Mouse (Mus musculus): ENCODE data around the gene Dffa. TPM values are rescaled to one million over a fixed set of nuclear protein-coding genes. Genes with fewer than 3 reads are reported as not detected.

The Dffa gene
- total and polyA plus RNA-seq, 3 experiments: 23.4 to 44.8 (median 26.8) TPM

DNA sequence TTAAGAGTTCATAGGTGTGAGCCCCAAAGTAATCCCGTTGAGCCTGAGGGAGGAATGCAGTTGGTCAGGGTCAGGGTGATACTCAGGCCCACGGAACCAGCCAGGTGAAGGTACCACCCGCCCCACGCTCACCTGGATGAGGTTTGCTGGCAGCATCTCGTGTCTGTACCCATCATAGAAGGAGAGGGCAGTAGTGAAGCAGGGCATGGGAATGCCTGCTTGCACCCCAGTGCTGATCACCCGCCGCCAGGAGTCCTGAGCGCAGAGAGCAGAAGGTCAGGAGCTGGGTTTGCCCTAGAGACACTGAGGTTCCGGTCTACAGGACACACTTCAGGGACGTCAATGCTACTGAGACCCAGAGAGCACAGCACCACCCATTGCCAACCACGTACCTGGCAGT is 46.8 kb downstream of the Dffa start:
- H3K79me2 ChIP-seq (replicated peaks; ENCODE audit: control insufficient read depth, extremely low read depth, insufficient read depth, poor library complexity, severe bottlenecking): no peaks in the 10 kb centered on the region
- in situ Hi-C loops (cut with MboI; ENCODE audit: low pct_ligation_motif_present, low pct_unique_long_range_greater_than_20kb, low sequenced_read_pairs): loop anchor here (25.0 kb wide), 1 partner anchor 562 kb away; the partner anchor contains the start of gene Pik3cd
- peaks cover 4 to 9% of the 10 kb centered on the region in 2 experiments; a peak in 3 of 4 replicates for H3K4me1 ChIP-seq (ENCODE audit: control insufficient read depth in 1 of 2, insufficient read depth in 2 of 2)
- H3K36me3 ChIP-seq (replicated peaks in 1 of 2; ENCODE audit: control insufficient read depth in 1 of 2, insufficient read depth in 1 of 2, low read length in 1 of 2): peaks cover 60 to 67% of the 10 kb centered on the region in 2 experiments
- no peak overlapping the region for H3K9ac ChIP-seq (ENCODE audit: insufficient read depth, low read depth)
- no peak overlapping the region for H3K4me3 ChIP-seq (replicated peaks in 1 of 3; ENCODE audit: low read depth in 2 of 3, low read length in 2 of 3, poor library complexity in 1 of 3)
- TF ChIP-seq BHLHE40 (IDR thresholded peaks at IDR 0.05; ENCODE audit: low read depth, low read length) (no peak), TCF12 (IDR thresholded peaks at IDR 0.05; ENCODE audit: low read depth, low read length) (no peak), JUN (IDR thresholded peaks at IDR 0.05; ENCODE audit: insufficient read depth, low read depth, low read length) (no peak), CTCF (conservative IDR thresholded peaks at IDR 0.05 in 1 of 2, IDR thresholded peaks at IDR 0.05 in 1 of 2; ENCODE audit: low read depth in 2 of 2, low read length in 2 of 2) (no peak), USF2 (conservative IDR thresholded peaks at IDR 0.05; ENCODE audit: low read depth, low read length) (no peak), CHD1 (IDR thresholded peaks at IDR 0.05; ENCODE audit: low read depth, low read length) (no peak), RCOR1 (conservative IDR thresholded peaks at IDR 0.05; ENCODE audit: low read depth, low read length) (no peak), NRF1 (IDR thresholded peaks at IDR 0.05; ENCODE audit: low read depth, low read length) (no peak), MEF2A (IDR thresholded peaks at IDR 0.05; ENCODE audit: borderline replicate concordance, low read depth, low read length) (no peak), E2F4 (IDR thresholded peaks at IDR 0.05; ENCODE audit: insufficient replicate concordance, low read depth, low read length) (no peak), POLR2AphosphoS2 (IDR thresholded peaks at IDR 0.05; ENCODE audit: low read depth, low read length) (no peak), GABPA (IDR thresholded peaks at IDR 0.05; ENCODE audit: insufficient replicate concordance, low read depth, low read length) (no peak), ELF1 (IDR thresholded peaks at IDR 0.05; ENCODE audit: low read depth, low read length) (no peak), KAT2A (IDR thresholded peaks at IDR 0.05; ENCODE audit: insufficient replicate concordance, low read length) (no peak), ZKSCAN1 (IDR thresholded peaks at IDR 0.05; ENCODE audit: borderline replicate concordance, low read depth, low read length) (no peak), NELFE (IDR thresholded peaks at IDR 0.05; ENCODE audit: low read depth, low read length) (no peak), POLR2A (IDR thresholded peaks at IDR 0.05; ENCODE audit: low read depth, low read length) (no peak), ETS1 (conservative IDR thresholded peaks at IDR 0.05; ENCODE audit: low read depth, low read length) (no peak)
- no peak overlapping the region for H3K27ac ChIP-seq (ENCODE audit: insufficient read depth, low read depth)
- no peaks in the 10 kb centered on the region for H3K27me3 ChIP-seq (replicated peaks)
- no peak overlapping the region for H3K4me2 ChIP-seq (ENCODE audit: insufficient read depth, low read depth, poor library complexity, severe bottlenecking)
- H3K9me3 ChIP-seq (replicated peaks; ENCODE audit: low read length): peaks cover 3% of the 10 kb centered on the region
- dilution Hi-C loops (cut with MboI; ENCODE audit: extremely low pct_ligation_motif_present, extremely low pct_unique_long_range_greater_than_20kb, low sequenced_read_pairs): no loop called here
- DNase-seq (ENCODE audit: extremely low read depth): no peak

DNA sequence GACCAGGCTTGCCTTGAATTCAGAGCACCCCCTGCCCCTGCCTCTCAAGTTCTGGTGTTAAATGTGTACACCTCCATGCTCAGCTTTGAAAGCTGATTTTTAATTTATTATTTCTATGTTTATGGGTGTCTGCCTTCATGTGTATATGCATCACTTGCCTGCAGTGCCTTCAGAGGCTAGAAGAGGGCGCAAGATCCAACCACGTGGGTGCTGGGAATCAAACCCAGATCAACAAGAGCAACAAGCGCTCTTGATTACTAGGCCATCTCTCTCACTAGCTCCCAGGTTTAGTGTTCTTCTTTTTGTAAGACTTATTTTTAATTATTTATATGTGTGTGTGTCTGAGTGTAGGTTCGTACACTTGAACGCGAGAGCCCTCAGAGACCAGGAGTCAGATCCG is 50.9 kb downstream of the Dffa start:
- H3K36me3 ChIP-seq (replicated peaks in 1 of 2; ENCODE audit: control insufficient read depth in 1 of 2, insufficient read depth in 1 of 2, low read length in 1 of 2): peaks cover 92 to 99% of the 10 kb centered on the region in 2 experiments
- dilution Hi-C loops (cut with MboI; ENCODE audit: extremely low pct_ligation_motif_present, extremely low pct_unique_long_range_greater_than_20kb, low sequenced_read_pairs) (no loop called here), in situ Hi-C loops (cut with MboI; ENCODE audit: low pct_ligation_motif_present, low pct_unique_long_range_greater_than_20kb, low sequenced_read_pairs) (loop anchor here (25.0 kb wide), 1 partner anchor 557 kb away; the partner anchor contains the start of gene Pik3cd)
- H3K27ac ChIP-seq (ENCODE audit: insufficient read depth, low read depth): no peak overlapping the region
- no peak for DNase-seq (ENCODE audit: extremely low read depth)
- TF ChIP-seq MAFK (IDR thresholded peaks at IDR 0.05; ENCODE audit: insufficient replicate concordance, low read length) (no peak), CTCF (conservative IDR thresholded peaks at IDR 0.05 in 1 of 2, IDR thresholded peaks at IDR 0.05 in 1 of 2; ENCODE audit: low read depth in 2 of 2, low read length in 2 of 2) (0 out of 4 replicates have a peak, but pooled peaks of 1 of the 2 experiments have one; percentile 6)
- no peak overlapping the region for H3K4me2 ChIP-seq (ENCODE audit: insufficient read depth, low read depth, poor library complexity, severe bottlenecking)
- H3K27me3 ChIP-seq (replicated peaks): no peaks in the 10 kb centered on the region
- no peak overlapping the region for H3K9ac ChIP-seq (ENCODE audit: insufficient read depth, low read depth)
- H3K79me2 ChIP-seq (replicated peaks; ENCODE audit: control insufficient read depth, extremely low read depth, insufficient read depth, poor library complexity, severe bottlenecking): no peaks in the 10 kb centered on the region
- H3K4me3 ChIP-seq (replicated peaks in 1 of 3; ENCODE audit: low read depth in 2 of 3, low read length in 2 of 3, poor library complexity in 1 of 3): no peak overlapping the region
- H3K9me3 ChIP-seq (replicated peaks; ENCODE audit: low read length): peaks cover 5% of the 10 kb centered on the region
- H3K4me1 ChIP-seq (ENCODE audit: control insufficient read depth in 1 of 2, insufficient read depth in 2 of 2): peaks cover 0 to 4% of the 10 kb centered on the region in 2 experiments; a peak in 1 of 4 replicates

Measured in CH12.LX (cell line).